Mouse (Mus musculus) G1E-ER4 (cell line): ENCODE measurements around the gene Atf3. TPM values are rescaled to one million over a fixed set of nuclear protein-coding genes. Genes with fewer than 3 reads are reported as not detected.

ENCODE experiments used
- GATA1 ChIP-seq: IDR thresholded peaks from one replicate; pipeline ENCODE4 v1.8.0; 2012; ENCODE audit warnings: low read length, inconsistent platforms
- polyA plus RNA-seq: library from polyadenylated mRNA; stranded (reverse); fragments of >175 nt; gene quantifications from 2 replicates; pipeline ENCODE4 v1.2.3, GENCODE M21; 2012

Atf3 gene
- polyA plus RNA-seq, 1 experiment, result not detected

GRCm38 (mm10) chr1:191184066-191184815, 33.6 kb downstream of the Atf3 start:
- TF ChIP-seq GATA1, result no peak

- no peak for TF ChIP-seq GATA1
Observed at GRCm38 (mm10) chr1:191183163-191184065, 34.4 kb downstream of the Atf3 start.

- no peak for TF ChIP-seq GATA1
Observed at GRCm38 (mm10) chr1:191182431-191183162, 35.2 kb downstream of the Atf3 start.

GRCm38 (mm10) chr1:191181469-191182259, 36.2 kb downstream of the Atf3 start:
- TF ChIP-seq GATA1, result no peak

- TF ChIP-seq GATA1, result no peak
Observed at GRCm38 (mm10) chr1:191180397-191180796, 37.4 kb downstream of the Atf3 start.

GRCm38 (mm10) chr1:191179846-191180245, 38.0 kb downstream of the Atf3 start:
- no peak for TF ChIP-seq GATA1

- TF ChIP-seq GATA1, result no peak
Observed at GRCm38 (mm10) chr1:191178511-191179188, 39.2 kb downstream of the Atf3 start.

- no peak for TF ChIP-seq GATA1
Observed at GRCm38 (mm10) chr1:191176887-191177286, 41.0 kb downstream of the Atf3 start.

GRCm38 (mm10) chr1:191172487-191172886, 45.4 kb downstream of the Atf3 start:
- no peak for TF ChIP-seq GATA1

- no peak for TF ChIP-seq GATA1
Observed at GRCm38 (mm10) chr1:191170444-191170843, 47.4 kb downstream of the Atf3 start.

GRCm38 (mm10) chr1:191166189-191166588, 51.6 kb downstream of the Atf3 start:
- TF ChIP-seq GATA1, result no peak

- no peak for TF ChIP-seq GATA1
Observed at GRCm38 (mm10) chr1:191164717-191165116, 53.1 kb downstream of the Atf3 start, which contains the start of gene Fam71a. TSS of gene Fam71a (minus strand) at chr1:191164817.

GRCm38 (mm10) chr1:191154314-191154713, 63.5 kb downstream of the Atf3 start:
- no peak for TF ChIP-seq GATA1

- TF ChIP-seq GATA1, result no peak
Observed at GRCm38 (mm10) chr1:191153052-191153451, 64.8 kb downstream of the Atf3 start.
